Mouse (Mus musculus) heart, adult 9 months (tissue): Measurements from ENCODE around the gene Trim11.

Source experiments
- DNase-seq, 2 experiments: peaks; one replicate each; pipeline ENCODE4 v3.0.0; 2022; ENCODE audit warnings: low spot score in 2 of 2

Trim11 gene

DNA sequence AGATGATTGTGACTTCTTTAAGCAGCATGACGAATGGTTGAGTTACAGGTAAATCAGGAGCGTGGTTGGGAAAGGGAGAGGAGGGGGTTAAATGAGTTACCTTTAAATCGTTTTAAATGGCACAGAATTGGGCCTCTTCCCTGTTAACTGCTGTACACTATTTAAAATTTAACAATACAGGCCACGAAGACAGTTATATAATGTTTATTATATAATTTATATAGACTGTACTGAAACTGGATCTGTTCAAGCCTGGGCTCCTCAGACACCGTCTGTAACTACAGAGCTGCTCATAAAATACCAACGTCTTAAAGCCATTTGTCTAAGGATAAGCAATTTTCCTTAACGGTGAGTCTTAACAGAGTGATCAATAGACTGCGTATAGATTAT is 22.0 kb upstream of the Trim11 start:
- DNase-seq: no peak

DNA sequence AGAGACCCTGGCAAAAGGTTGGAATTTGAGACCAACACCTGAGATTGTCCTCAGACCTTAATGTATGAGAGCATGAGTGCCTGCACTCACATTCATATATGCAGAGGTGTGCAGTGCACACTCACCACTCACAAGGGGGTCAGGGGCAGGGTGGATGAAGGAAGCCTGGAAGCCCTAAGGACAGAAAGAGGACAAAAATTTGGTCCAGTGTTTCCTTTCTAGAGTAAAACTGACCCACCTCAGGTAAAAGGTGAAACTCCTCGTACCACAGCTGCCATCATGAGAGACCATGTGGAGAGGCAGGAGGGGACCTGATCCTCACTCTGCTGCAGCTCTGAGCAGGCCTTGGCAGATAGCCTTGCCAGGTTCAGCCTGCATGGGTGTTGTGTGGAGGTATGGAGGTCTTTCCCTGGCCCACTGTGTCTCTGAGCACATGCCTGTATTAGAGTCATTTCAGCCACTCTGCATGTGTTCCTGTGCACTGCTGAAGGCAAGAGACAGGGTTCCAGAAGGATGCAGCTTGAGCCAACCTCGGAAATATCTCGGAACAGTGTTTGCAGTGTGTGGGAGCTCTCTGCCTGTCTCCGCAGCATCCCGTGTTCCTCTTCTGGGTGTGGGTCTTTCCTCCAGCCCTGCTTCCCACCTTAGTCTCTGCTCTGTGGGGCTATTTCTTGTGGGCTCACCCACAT is 20.5 kb upstream of the Trim11 start:
- DNase-seq: no peak

DNA sequence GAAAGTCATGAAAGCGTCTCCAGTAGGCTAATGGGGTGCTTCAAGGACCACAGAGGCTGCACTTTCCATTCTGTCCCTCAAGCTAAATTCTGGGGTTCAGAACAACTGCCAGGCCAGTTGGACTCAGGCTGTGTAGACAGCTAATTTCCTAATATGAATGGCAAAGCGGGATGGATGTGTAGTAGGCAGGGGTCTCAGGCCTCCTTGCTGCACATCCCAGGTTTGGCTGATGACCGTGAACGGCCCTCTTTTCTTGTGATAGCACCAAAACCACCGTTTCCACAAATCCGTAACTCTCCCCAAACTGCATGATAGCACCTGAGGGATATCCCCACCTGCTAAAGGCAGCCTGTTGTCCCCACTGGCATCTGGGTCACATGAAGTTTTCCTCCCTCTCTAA is 19.4 kb upstream of the Trim11 start:
- no peak for DNase-seq

DNA sequence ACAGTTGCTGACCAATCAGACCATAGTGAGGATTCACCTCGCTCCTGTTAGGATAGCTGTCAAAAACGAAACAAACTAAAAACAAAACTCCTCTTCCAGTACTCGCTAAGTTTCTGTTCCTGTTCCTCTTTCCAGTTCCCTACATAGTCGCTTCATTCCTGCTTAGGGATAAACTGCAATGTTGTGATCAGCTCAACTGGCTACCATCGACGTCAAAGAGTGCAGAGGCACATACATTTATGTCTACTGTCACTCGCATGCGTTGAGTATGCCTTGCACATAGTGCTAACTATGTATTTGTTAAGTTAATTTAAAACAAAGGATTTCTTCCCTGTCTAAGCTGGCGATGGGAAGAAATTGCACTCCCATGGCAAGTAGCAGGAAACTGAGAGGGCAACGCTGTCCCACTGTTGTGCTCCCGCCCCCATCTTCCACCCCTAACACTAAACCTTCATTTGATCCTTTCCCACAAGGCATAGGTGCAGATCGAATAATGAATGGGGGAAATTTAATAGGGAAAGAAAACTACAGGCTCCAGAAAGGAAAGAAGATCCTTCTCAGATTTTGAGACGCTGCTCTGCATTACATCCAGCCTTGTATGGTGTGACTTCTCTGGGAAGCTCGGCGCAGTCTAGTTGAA is 18.6 kb upstream of the Trim11 start:
- no peak for DNase-seq

DNA sequence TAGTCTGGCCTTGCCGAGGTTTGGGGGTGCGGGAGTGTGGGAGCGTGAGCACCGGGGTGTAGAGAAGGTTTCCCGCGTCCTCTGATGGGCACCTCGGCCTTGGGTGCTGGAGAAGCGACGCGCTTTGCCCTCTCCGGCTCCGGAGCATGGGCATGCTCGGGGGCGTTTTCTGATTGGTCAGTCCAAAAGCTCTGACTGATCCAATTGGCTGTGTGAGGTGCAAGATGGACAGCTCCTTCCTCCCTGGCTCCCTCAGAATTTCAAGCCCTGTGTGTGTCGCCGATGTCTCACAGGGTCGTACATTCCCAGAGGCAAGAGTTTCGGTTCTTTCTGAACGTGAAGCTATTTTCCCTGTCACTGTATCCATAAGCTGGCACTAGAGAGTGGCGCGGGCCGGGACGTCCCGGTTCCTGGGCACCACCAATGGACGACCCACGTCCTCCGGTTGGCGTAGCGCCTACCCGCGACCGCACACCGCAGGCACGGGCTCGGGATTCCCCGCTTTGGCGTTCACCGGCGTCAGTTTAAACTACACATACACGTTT is 17.9 kb upstream of the Trim11 start:
- DNase-seq: peak; percentile 86 to 91

DNA sequence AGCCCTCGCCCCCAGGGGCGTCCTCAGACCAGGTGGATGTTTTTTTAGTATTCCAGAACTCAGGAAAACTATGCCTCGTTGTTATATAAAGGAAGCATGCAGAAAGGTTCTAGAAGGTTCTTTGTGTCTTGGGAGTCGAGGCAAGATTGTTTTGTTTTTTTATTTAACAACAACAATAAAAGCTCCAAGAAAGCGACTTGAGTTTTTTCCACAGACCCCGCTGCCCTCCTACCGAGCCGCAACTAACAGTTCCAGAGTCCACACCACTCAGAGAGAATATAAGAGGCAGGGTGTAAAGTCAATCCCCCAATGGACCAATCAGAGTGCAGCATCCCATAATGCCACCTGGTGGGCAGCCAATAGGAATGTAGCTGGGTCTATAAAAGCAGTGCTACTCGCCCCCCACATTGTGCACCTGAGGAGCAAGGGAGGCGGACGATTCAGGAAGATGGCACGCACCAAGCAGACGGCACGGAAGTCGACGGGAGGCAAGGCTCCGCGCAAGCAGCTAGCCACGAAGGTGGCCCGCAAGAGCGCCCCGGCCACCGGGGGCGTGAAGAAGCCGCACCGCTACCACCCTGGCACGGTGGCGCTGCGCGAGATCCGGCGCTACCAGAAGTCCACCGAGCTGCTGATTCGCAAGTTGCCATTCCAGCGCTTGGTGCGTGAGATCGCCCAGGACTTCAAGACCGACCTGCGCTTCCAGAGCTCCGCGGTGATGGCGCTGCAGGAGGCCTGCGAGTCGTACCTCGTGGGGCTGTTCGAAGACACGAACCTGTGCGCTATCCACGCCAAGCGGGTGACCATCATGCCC is 16.3 kb upstream of the Trim11 start:
- no peak for DNase-seq

DNA sequence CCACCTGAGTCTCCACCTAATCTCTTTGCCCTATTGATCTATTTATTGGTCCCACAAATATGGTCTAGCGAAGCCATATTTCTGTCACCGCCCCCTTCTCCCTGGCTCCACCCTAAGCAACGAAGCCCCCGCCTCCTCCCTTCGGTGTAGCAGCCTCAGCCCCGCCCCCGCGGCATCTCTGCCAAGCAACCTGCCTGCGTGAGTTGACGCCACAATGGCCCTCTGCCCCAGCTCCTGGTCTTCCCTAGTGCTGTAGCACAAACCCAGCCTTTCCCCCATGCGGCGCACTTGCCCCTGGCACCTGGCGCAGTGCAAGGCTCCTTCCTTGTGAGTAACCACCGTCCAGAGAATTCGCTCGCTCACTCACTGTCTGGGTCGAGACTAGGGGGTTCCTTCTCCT is 14.3 kb upstream of the Trim11 start:
- no peak for DNase-seq

DNA sequence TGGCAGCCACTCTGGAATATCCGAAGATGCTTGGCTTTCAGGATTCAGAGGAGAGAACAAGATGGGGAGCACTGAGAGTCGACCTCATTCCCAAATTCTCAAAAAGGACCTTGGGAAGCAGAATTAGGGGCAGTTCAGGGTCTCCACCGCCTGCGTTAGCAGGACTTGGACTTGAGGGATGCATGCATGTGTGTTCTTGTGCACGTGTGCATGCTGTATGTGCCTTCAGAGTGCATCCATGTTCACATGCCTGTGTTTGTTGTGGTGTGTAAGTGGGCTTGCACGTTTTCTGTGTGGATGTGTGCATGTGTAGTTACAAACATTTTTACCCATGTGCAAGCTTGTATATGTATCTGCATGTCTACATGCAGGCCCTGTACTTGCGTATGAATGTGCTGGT is 13.7 kb upstream of the Trim11 start:
- DNase-seq: no peak

DNA sequence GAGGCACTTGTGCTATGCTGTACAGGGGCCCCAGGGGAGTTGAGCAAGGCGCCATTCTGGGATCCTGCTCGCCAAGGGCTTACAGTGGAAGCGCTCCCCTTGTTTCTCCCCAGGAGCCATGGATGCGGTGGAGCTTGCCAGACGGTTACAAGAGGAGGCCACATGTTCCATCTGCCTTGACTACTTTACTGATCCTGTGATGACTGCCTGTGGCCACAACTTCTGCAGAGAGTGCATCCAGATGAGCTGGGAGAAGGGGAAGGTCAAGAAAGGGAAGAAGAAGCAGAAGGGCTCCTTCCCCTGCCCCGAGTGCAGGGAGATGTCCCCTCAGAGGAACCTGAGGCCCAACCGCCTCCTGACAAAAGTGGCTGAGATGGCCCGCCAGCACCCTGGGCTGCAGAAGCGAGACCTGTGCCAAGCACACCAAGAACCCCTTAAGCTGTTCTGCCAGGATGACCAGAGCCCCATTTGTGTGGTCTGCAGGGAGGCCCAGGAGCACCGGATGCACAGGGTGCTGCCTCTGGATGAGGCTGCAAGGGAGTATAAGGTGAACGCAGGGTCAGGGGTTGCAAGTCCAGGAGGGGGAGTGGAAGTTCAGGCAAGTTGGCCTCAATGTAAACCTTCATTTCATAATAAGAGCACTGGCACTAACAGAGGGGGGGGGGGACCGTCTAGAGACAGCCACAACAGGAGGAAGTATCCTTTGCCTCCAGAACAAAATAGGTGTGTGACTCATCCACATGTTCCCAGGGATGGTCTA is 12.7 kb upstream of the Trim11 start:
- DNase-seq: no peak

DNA sequence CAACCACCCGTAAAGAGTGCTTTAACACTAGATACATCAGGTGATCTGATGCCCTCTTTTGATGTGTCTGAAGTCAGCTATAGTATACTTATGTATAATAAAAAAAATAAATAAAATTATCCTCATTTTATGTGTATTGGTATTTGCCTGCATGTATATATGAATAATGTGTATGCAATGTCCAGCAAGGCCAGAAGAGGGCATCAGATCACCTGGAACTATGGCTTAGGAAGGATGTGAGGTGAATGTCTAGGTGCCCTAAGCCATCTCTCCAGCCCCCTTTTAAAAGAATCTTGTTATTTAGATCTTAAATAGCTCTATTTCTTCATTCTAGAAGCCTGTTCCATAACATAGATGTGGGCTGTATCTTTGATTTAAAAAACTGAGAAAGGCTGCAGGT is 10.5 kb upstream of the Trim11 start:
- no peak for DNase-seq

DNA sequence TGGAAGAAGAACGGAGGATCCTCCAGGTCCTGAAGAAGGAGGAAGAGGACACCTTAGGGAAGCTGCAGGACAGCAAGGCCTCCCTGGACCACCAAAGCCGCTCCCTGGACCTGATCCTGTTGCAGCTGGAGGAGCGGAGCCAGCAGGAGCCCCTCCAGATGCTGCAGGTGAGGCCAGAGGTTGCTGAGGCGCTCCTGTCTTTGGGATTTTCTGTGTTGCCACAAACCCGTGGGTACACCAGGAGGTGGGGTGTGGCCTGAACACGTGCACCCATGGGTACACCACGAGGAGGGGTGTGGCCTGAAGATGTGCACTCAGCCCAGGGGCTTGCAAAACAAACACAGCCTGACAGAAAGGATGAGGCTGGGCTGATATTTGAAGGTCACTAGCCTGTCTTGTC is 9.3 kb upstream of the Trim11 start:
- no peak for DNase-seq

DNA sequence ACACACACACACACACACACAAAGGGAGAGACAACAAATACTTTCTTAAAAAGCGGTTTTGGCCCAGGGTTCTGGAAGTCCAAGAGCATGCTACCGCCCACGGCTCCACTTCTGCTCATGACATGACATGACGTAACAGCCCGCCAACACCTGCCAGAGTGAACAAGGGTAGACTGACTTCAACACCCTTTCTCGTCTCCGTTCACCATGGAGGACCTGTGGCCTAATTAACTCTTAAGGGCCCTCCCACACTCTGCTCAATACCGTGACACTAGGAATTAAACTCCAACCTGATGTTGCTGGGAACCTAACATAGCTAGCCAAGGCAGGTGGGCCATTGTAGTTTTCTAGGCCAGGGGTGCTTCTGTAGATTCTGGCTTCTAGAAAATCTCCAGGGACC is 8.9 kb upstream of the Trim11 start:
- DNase-seq: no peak

DNA sequence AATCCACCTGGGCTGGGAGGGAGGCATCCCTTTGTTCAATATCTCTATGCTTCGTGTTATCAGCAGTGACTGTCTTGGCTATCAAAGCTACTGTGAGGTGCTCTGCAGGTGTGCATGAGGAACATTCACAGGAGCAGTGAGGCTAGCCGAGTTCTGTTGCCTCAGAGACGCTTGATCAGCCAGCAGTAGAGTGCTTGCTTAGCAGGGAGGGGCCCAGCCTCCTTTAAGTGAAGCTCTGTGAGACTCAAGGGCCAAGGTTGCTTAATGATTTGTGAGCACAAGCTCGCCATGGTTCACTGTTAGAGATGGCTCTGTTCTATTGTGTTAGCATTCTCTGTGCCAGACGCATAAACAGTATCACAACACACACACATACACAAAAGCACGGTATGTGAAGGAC is 8.2 kb upstream of the Trim11 start:
- DNase-seq: no peak

DNA sequence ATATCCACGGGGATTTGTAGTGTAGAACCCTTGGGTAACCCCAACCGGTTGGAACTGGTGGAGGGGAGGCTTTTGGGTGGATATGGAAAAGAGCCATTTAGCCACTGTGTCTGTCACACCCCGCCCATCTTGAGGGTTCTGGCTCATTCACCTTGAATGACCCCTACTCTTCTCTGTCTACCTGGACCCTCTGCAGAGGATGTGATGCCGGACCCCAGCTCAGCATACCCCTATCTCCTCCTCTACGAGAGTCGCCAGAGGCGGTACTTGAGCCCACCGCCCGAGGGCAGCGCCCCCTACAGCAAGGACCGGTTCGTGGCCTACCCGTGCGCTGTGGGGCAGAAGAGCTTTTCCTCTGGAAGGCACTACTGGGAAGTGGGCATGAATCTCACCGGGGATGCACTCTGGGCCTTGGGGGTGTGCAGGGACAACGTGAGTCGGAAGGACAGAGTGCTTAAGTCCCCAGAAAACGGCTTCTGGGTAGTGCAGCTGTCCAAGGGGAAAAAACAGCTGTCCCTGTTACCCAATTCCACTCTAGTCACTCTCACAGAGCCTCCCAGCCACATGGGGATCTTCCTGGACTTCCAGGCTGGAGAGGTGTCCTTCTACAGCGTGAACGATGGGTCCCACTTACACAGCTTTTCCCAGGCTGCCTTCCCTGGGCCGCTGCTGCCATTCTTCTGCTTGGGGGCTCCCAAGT is 6.9 kb upstream of the Trim11 start:
- no peak for DNase-seq

DNA sequence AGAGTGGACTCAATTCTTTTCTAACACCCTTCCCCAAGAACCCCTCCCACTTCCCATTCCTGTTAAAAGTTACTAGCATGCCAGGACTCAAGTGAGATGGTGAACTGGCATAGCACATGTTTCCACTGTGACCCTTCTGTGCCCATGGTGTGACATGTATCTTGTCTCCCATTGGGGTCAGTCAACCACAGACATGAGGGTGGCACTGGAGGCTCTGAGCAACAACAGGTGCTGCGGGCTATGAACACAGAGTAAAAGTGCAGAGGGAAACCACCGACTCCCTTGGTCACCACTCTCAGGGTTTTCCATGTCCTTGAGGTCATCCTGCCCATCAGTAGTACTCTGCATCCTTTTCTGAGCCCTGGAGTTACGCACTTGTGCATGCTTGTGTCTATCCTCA is 6.1 kb upstream of the Trim11 start:
- DNase-seq: no peak

DNA sequence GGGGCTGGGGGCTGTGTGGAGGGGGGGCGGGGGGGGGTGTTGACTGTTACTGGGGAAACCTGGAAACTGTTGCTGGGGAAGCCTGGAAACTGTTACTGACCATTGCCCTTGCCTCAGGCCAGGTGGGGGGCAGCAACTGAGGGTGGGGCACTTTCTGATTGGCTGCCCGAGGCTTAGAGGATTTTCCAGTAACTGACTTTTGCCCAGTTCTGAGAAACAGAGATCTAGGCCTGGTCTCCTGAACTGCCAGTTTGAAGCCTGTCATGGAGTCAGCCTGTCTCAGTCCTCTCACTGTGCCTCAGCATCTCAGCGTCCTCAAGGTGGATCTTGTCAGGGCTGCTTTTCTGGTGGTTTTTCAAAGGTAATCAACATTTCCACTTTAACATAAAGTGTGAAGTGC is 3.5 kb upstream of the Trim11 start:
- DNase-seq: no peak

DNA sequence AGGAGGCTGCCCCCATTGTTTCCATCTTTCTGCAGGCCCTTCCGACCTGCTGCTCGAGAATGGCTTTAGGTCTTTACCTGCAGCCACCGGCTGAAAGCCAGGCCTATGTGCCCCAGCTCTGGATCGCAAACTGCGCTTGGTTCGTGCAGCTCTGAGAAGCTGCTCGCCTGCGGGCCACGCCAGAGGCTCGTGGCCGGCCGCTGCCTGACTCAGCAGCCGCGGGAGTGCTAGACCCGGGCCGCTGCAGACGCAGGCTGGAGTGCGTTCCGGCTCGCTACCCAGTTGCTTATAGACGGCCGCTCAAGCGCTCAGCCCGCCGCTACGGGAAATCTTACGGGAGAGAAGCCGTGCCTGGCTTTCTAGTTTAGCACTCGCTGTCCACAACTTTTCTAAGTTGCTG is 743 bp upstream of the Trim11 start:
- DNase-seq: no peak

DNA sequence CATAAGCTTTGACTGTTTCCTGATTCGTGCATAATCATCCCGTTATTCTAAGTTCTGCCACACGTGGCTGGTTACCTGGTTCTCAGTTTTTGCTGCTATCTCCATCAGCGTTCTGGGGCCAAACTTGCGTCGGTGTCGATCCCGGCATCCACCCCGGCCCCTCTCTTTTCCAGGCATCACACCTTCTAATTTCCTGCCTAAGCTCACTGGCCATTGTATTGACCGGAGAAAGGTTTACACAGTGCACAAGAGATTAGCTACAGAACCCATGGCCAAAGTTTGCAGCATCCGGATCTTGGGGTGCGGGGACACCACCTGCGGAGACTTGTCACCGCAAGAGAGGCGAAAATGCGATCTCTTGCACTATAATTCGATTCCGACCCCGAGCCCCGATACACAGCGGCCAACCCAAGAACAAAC is 276 bp upstream of the Trim11 start:
- DNase-seq: no peak

DNA sequence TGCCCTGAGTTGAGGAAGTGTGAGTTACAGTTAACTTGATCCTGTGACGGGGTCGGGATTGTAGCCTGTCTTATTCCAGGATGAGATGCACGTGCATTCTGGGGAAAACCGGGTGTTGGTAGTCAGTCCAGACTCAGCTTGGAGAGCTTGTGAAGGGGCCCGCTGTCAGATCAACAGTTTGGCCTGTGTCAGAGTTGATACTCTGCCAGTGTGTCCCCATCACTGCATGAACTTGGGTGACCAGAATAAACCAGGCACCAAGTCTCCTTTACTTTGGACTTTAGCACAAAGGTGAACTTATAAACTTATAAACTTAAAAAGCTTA is 775 bp downstream of the Trim11 start:
- DNase-seq: no peak

DNA sequence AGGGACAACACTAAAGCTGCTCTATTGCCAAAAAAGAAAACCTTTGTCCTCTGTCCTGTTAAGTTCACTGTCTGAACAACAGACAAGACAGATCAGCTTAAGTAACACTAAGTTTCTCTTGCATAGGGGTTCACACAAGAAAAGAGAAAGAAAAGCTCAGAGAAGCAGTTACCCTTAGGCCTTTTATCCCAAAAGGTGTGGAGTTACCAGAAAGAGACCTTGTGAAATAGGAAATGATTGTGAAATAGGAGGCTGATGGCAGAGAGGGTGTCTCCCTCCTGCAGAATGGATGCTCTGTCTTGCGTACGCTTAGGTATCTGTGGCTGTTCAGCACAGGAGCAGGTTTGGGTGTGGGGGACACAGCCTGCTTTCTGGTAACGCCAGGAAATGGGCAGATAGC is 1.3 kb downstream of the Trim11 start:
- DNase-seq: no peak

DNA sequence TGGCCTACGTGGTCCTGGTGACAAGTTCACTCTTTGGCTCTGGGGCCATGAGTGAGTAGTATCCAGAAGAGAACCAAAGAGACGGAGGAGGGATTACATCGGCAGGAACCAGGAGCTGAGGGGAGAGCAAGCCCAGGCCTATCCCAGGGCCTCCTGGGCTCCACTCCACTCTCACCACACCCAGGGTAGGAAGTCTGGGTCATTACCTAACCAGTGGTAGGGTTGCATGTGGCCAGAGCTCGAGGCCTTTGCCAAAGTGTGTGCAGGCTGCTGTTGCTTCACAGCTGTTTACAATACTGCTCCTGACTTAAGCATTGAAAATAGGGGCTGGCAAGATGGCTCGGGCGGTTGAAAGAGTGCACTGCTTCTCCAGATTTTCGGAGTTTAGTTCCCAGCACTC is 1.8 kb downstream of the Trim11 start:
- DNase-seq: peak in 1 of 2 experiments; percentile 54
